Mouse (Mus musculus) CH12.LX (cell line): ENCODE data around the gene Ak9. TPM values are rescaled to one million over a fixed set of nuclear protein-coding genes. Genes with fewer than 3 reads are reported as not detected.

Source experiments
- DNase-seq: peaks from one replicate; pipeline ENCODE4 v3.0.0-alpha.2; 2013; ENCODE audit errors: extremely low read depth
- H3K27ac ChIP-seq: 2 replicates; pipeline ENCODE4 v1.5.1; 2012; ENCODE audit warnings: low read depth, mild to moderate bottlenecking, control low read depth, moderate library complexity; ENCODE audit not compliant: insufficient read depth
- H3K27me3 ChIP-seq: replicated peaks from 2 replicates; pipeline ENCODE3; 2012; ENCODE audit warnings: inconsistent platforms
- H3K36me3 ChIP-seq, 2 experiments: replicated peaks in 1 of 2; 2 replicates each; pipeline versions ENCODE3 to v1.6.1; 2012; ENCODE audit warnings: inconsistent platforms in 1 of 2, low read length in 1 of 2, mild to moderate bottlenecking in 1 of 2, mixed read lengths in 1 of 2, moderate library complexity in 1 of 2; ENCODE audit not compliant: control insufficient read depth in 1 of 2, insufficient read depth in 1 of 2
- H3K4me1 ChIP-seq, 2 experiments: 2 replicates each; pipeline ENCODE4 v1.6.1; 2012; ENCODE audit warnings: inconsistent platforms in 1 of 2, moderate library complexity in 1 of 2; ENCODE audit not compliant: insufficient read depth in 2 of 2, control insufficient read depth in 1 of 2
- H3K4me2 ChIP-seq: 2 replicates; pipeline ENCODE4 v1.6.1; 2012; ENCODE audit warnings: low read depth, mild to moderate bottlenecking, control low read depth; ENCODE audit not compliant: poor library complexity, insufficient read depth, severe bottlenecking
- H3K4me3 ChIP-seq, 3 experiments: fragments of 150-350 bp in 1 of 3; sonication (generic) in 1 of 3; replicated peaks in 1 of 3; 2 replicates each; pipeline versions ENCODE3 to v1.5.1; 2011 to 2012; ENCODE audit warnings: low read depth in 2 of 3, low read length in 2 of 3, mild to moderate bottlenecking in 2 of 3, moderate library complexity in 2 of 3, control low read depth in 1 of 3, improper control_type of control experiment in 1 of 3, inconsistent platforms in 1 of 3, mixed read lengths in 1 of 3; ENCODE audit not compliant: poor library complexity in 1 of 3
- H3K79me2 ChIP-seq: replicated peaks from 2 replicates; pipeline ENCODE4 v1.6.1; 2012; ENCODE audit warnings: mild to moderate bottlenecking, moderate library complexity; ENCODE audit not compliant: control insufficient read depth, poor library complexity, insufficient read depth, severe bottlenecking; ENCODE audit errors: extremely low read depth
- H3K9ac ChIP-seq: 2 replicates; pipeline ENCODE4 v1.6.1; 2012; ENCODE audit warnings: low read depth, mild to moderate bottlenecking, control low read depth, moderate library complexity; ENCODE audit not compliant: insufficient read depth
- H3K9me3 ChIP-seq: replicated peaks from 2 replicates; pipeline ENCODE3; 2012; ENCODE audit warnings: low read length, inconsistent platforms, mixed read lengths
- CHD1 ChIP-seq: IDR thresholded peaks from 2 replicates; pipeline ENCODE4 v1.6.1; 2012; ENCODE audit warnings: low read depth, low read length, improper control_type of control experiment, inconsistent platforms
- CHD2 ChIP-seq: IDR thresholded peaks from 2 replicates; pipeline ENCODE4 v1.6.1; 2011; ENCODE audit warnings: low read length, improper control_type of control experiment
- E2F4 ChIP-seq: IDR thresholded peaks from 2 replicates; pipeline ENCODE4 v1.6.1; 2011; ENCODE audit warnings: low read depth, low read length, improper control_type of control experiment; ENCODE audit not compliant: insufficient replicate concordance
- ELF1 ChIP-seq: IDR thresholded peaks from 2 replicates; pipeline ENCODE4 v1.6.1; 2014; ENCODE audit warnings: low read depth, mild to moderate bottlenecking, inconsistent platforms, low read length, improper control_type of control experiment
- EP300 ChIP-seq: IDR thresholded peaks from 2 replicates; pipeline ENCODE4 v1.6.1; 2011; ENCODE audit warnings: low read length, improper control_type of control experiment
- ETS1 ChIP-seq: conservative IDR thresholded peaks from 2 replicates; pipeline ENCODE4 v1.6.1; 2012; ENCODE audit warnings: low read depth, mild to moderate bottlenecking, inconsistent platforms, low read length, improper control_type of control experiment, moderate library complexity
- GABPA ChIP-seq: IDR thresholded peaks from 2 replicates; pipeline ENCODE4 v1.6.1; 2012; ENCODE audit warnings: low read depth, low read length, improper control_type of control experiment, inconsistent platforms; ENCODE audit not compliant: insufficient replicate concordance
- JUND ChIP-seq: conservative IDR thresholded peaks from 2 replicates; pipeline ENCODE4 v1.6.1; 2011; ENCODE audit warnings: low read depth, low read length, improper control_type of control experiment
- MAFK ChIP-seq: IDR thresholded peaks from 2 replicates; pipeline ENCODE4 v1.6.1; 2011; ENCODE audit warnings: low read length, improper control_type of control experiment; ENCODE audit not compliant: insufficient replicate concordance
- MAX ChIP-seq: IDR thresholded peaks from 2 replicates; pipeline ENCODE4 v1.6.1; 2011; ENCODE audit warnings: low read length, improper control_type of control experiment
- MXI1 ChIP-seq: IDR thresholded peaks from 2 replicates; pipeline ENCODE4 v1.6.1; 2011; ENCODE audit warnings: mild to moderate bottlenecking, low read depth, low read length, improper control_type of control experiment
- NELFE ChIP-seq: IDR thresholded peaks from 2 replicates; pipeline ENCODE4 v1.6.1; 2011; ENCODE audit warnings: low read depth, low read length, improper control_type of control experiment
- PAX5 ChIP-seq: IDR thresholded peaks from 2 replicates; pipeline ENCODE4 v1.6.1; 2012; ENCODE audit warnings: low read length, inconsistent platforms, mixed read lengths
- POLR2AphosphoS2 ChIP-seq: IDR thresholded peaks from 2 replicates; pipeline ENCODE4 v1.6.1; 2011; ENCODE audit warnings: low read depth, low read length, improper control_type of control experiment
- RCOR1 ChIP-seq: conservative IDR thresholded peaks from 2 replicates; pipeline ENCODE4 v1.6.1; 2012; ENCODE audit warnings: low read depth, mild to moderate bottlenecking, inconsistent platforms, low read length, improper control_type of control experiment
- SIN3A ChIP-seq: IDR thresholded peaks from 2 replicates; pipeline ENCODE4 v1.6.1; 2012; ENCODE audit warnings: low read length, improper control_type of control experiment, inconsistent platforms
- TBP ChIP-seq: conservative IDR thresholded peaks from 2 replicates; pipeline ENCODE4 v1.6.1; 2011; ENCODE audit warnings: low read depth, low read length, improper control_type of control experiment
- TCF12 ChIP-seq: IDR thresholded peaks from 2 replicates; pipeline ENCODE4 v1.6.1; 2014; ENCODE audit warnings: low read depth, mild to moderate bottlenecking, inconsistent platforms, low read length, improper control_type of control experiment
- UBTF ChIP-seq: IDR thresholded peaks from 2 replicates; pipeline ENCODE4 v1.6.1; 2012; ENCODE audit warnings: low read depth, mild to moderate bottlenecking, inconsistent platforms, low read length, improper control_type of control experiment, moderate library complexity
- USF2 ChIP-seq: conservative IDR thresholded peaks from 2 replicates; pipeline ENCODE4 v1.6.1; 2011; ENCODE audit warnings: low read depth, low read length, improper control_type of control experiment
- ZMIZ1 ChIP-seq: IDR thresholded peaks from 2 replicates; pipeline ENCODE4 v1.6.1; 2012; ENCODE audit warnings: low read depth, mild to moderate bottlenecking, inconsistent platforms, low read length, improper control_type of control experiment
- dilution Hi-C: fragments of 300-500 bp; cut with MboI; formaldehyde crosslinking; loops from 2 replicates; pipeline ENCODE4 v1.14.3; 2020; ENCODE audit warnings: low sequenced_read_pairs; ENCODE audit not compliant: extremely low pct_unique_long_range_greater_than_20kb, extremely low pct_ligation_motif_present
- in situ Hi-C: fragments of 300-500 bp; cut with MboI; formaldehyde crosslinking; loops from 3 replicates; pipeline ENCODE4 v1.14.3; 2019; ENCODE audit warnings: low sequenced_read_pairs, low pct_ligation_motif_present, low pct_unique_long_range_greater_than_20kb, mixed read lengths
- polyA plus RNA-seq: library from polyadenylated mRNA; unstranded; fragments of >175 nt; gene quantifications from 2 replicates; pipeline ENCODE4 v1.2.1, GENCODE M21; 2012; ENCODE audit warnings: low read depth; ENCODE audit not compliant: insufficient read length
- total RNA-seq, 2 experiments: library from RNA; depleted of rRNA; stranded (reverse); fragments of 300-350 nt in 1 of 2; fragments of >200 nt in 1 of 2; gene quantifications; 2 replicates each; pipeline ENCODE4 v1.2.3; 2012 to 2014

The Ak9 gene
- total and polyA plus RNA-seq, 3 experiments: 0.04 to 0.11 (median 0.07) TPM

DNA sequence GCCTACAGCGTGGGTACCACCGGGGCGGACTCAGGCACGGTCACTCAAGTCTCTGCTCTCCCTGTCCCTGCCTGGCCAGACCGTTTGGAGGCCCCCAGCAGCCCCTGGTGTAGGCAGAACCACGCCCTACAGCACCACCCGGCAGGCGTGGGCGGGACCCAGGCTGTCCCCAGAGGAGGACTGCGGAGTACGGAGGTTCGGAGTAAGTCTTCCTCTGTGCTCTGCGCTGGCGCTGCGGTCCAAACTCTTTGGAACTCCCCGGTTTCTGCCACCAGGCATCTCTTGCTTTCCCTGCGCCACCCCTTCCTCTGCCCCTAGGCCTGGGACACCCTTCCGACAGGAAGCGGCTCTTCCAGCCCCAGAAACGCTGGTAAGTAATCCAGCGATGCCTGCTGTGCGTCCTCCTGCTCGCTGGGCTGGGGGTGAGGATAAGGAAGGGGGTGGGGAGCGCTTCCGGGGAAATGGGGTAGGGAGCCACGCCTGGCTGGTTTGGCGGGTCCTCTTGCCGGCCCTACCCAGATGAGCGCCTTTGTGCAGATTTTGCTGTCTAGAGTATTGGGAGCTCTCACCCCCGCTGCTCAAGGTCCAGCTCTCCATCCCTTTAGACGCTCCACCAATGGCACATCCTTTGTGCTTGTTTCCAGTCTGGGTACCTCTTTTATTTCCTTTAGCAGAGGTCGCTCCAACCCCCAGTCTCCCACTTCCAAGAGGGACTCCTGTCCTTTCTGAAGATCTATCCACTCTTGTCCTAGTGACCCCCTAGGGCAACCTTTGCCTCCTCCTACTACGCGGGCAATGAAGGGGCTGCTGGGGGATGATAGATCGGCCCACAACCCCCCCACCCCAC, 172.6 kb downstream of the Ak9 start, which contains the start of gene Mical1 (continued):
- TF ChIP-seq PAX5: no peak
- TF ChIP-seq POLR2AphosphoS2: no peak
- peak; percentile 60; the same call in 1 of the 2 replicates for TF ChIP-seq MAX
- no peak for TF ChIP-seq UBTF
- peak; percentile 79 for TF ChIP-seq TCF12

DNA sequence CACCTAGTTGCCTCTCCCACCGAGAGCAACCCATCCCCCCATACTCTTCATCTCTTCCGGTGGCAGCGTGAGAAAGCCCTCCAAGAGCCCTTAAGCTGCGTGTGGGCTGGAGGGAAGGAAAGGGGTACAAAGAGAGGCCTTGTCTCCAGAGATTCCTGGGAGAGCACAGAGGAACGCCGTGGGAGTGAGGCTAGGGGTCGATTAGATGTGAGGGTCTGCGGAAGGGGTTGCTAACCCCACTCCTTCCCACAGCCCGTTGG, 173.2 kb downstream of the Ak9 start:
- H3K27me3 ChIP-seq: no peaks in the 10 kb centered on the region
- in situ Hi-C loops: no loop called here
- DNase-seq: peak; percentile 55
- H3K9me3 ChIP-seq: no peaks in the 10 kb centered on the region
- H3K4me1 ChIP-seq: peaks cover 7 to 46% of the 10 kb centered on the region in 2 experiments
- H3K4me2 ChIP-seq: peak overlapping the region; percentile 89
- 0 out of 2 replicates have a peak, but pooled peaks cover 2% of the 10 kb centered on the region for H3K79me2 ChIP-seq
- peaks cover 26 to 41% of the 10 kb centered on the region in 2 experiments for H3K36me3 ChIP-seq
- no peak for TF ChIP-seq USF2
- peak; percentile 9; the same call in 1 of the 2 replicates for TF ChIP-seq CHD1
- 0 out of 2 replicates have a peak, but pooled peaks have one; percentile 12 for TF ChIP-seq MXI1
- no peak for TF ChIP-seq TBP
- TF ChIP-seq RCOR1: 0 out of 2 replicates have a peak, but pooled peaks have one; percentile 34
- 0 out of 2 replicates have a peak, but pooled peaks have one; percentile 23 for TF ChIP-seq MAX
- TF ChIP-seq CHD2: peak; percentile 53
- no peak for TF ChIP-seq GABPA
- no peak for TF ChIP-seq E2F4
- 0 out of 2 replicates have a peak, but pooled peaks have one; percentile 36 for TF ChIP-seq ZMIZ1
- TF ChIP-seq NELFE: 0 out of 2 replicates have a peak, but pooled peaks have one; percentile 43
- no peak for TF ChIP-seq JUND
- TF ChIP-seq ELF1: peak; percentile 59
- TF ChIP-seq EP300: 0 out of 2 replicates have a peak, but pooled peaks have one; percentile 31
- TF ChIP-seq SIN3A: 0 out of 2 replicates have a peak, but pooled peaks have one; percentile 31
- TF ChIP-seq MAFK: no peak
- TF ChIP-seq ETS1: 0 out of 2 replicates have a peak, but pooled peaks have one; percentile 26
- 0 out of 2 replicates have a peak, but pooled peaks have one; percentile 18 for TF ChIP-seq TCF12
- H3K9ac ChIP-seq: peak overlapping the region; percentile 79
- dilution Hi-C loops: no loop called here
- peak overlapping the region; percentile 57 for H3K27ac ChIP-seq
- H3K4me3 ChIP-seq: peak overlapping the region; percentile 67 to 88 (median 79)
